Mouse (Mus musculus) mammary gland, adult 2 months (tissue): ENCODE measurements around the gene Hist1h3i. TPM values are rescaled to one million over a fixed set of nuclear protein-coding genes. Genes with fewer than 3 reads are reported as not detected.

Source experiments
- polyA plus RNA-seq: library from polyadenylated mRNA; depleted of rRNA; stranded (reverse); fragments of >200 nt; gene quantifications from 2 replicates; pipeline ENCODE4 v1.2.3, GENCODE M21; 2012; ENCODE audit warnings: low replicate concordance; rRNA removed

Hist1h3i gene
- polyA plus RNA-seq, result 9.6 and 20.0 TPM in 2 replicates

GRCm38 (mm10) chr13:21783255-21783617 lies at the start of gene Hist1h3i:
TSS of gene Hist1h3i (minus strand) at chr13:21783370.

GRCm38 (mm10) chr13:21831418-21832394 lies 48.5 kb upstream of the Hist1h3i start, which contains the start of gene Hist1h4n:
TSS of gene Hist1h4n (minus strand) at chr13:21832196.

GRCm38 (mm10) chr13:21811539-21811938 lies 28.4 kb upstream of the Hist1h3i start, which contains the start of gene Hist1h4m:
TSS of gene Hist1h4m (plus strand) at chr13:21811746.

GRCm38 (mm10) chr13:21810073-21810472 lies 26.9 kb upstream of the Hist1h3i start, which contains the start of the genes Hist1h2bq and Hist1h2ao:
TSS of gene Hist1h2bq (minus strand) at chr13:21810197.
TSS of gene Hist1h2ao (plus strand) at chr13:21810465.

GRCm38 (mm10) chr13:21786899-21787629 lies 3.9 kb upstream of the Hist1h3i start, which contains the start of the genes Hist1h2an and Hist1h2bp:
TSS of gene Hist1h2an (minus strand) at chr13:21787218.
TSS of gene Hist1h2bp (plus strand) at chr13:21787461.

GRCm38 (mm10) chr13:21779767-21780731 lies 3.1 kb downstream of the Hist1h3i start, which contains the start of gene Hist1h1b:
TSS of gene Hist1h1b (minus strand) at chr13:21780625.

GRCm38 (mm10) chr13:21753524-21754285 lies 29.5 kb downstream of the Hist1h3i start, which contains the start of the genes Hist1h2ak and Hist1h2bn:
TSS of gene Hist1h2ak (minus strand) at chr13:21753827.
TSS of gene Hist1h2bn (plus strand) at chr13:21754123.

GRCm38 (mm10) chr13:21750159-21751017 lies 32.8 kb downstream of the Hist1h3i start, which contains the start of gene Hist1h4k:
TSS of gene Hist1h4k (minus strand) at chr13:21750505.

GRCm38 (mm10) chr13:21734906-21735767 lies 48.0 kb downstream of the Hist1h3i start, which contains the start of gene Hist1h4j:
TSS of gene Hist1h4j (plus strand) at chr13:21735064.

Other genes starting within 250 kb of the Hist1h3i start
- gene Olfr1366, start 240.6 kb downstream of the Hist1h3i start, polyA plus RNA-seq, result not detected in 2 replicates
- not detected in 2 replicates for gene Olfr1535, start 223.5 kb downstream of the Hist1h3i start, polyA plus RNA-seq
- gene Olfr1364, start 201.6 kb downstream of the Hist1h3i start, polyA plus RNA-seq, result not detected in 2 replicates
- 0.03 and 0.04 TPM in 2 replicates for gene Olfr1362, start 169.3 kb downstream of the Hist1h3i start, polyA plus RNA-seq
- gene Olfr11, start 140.9 kb downstream of the Hist1h3i start, polyA plus RNA-seq, result 0.03 TPM in 1 of 2 replicates, not detected in the other
- gene Olfr1361, start 120.0 kb downstream of the Hist1h3i start, polyA plus RNA-seq, result not detected in 2 replicates
- gene Olfr1360, start 106.0 kb downstream of the Hist1h3i start, polyA plus RNA-seq, result not detected in 2 replicates
- not detected in 2 replicates for gene Olfr1359, start 85.3 kb downstream of the Hist1h3i start, polyA plus RNA-seq
- gene Hist1h2bl, start 67.2 kb downstream of the Hist1h3i start, polyA plus RNA-seq, result 1.7 and 11.3 TPM in 2 replicates
- 2.7 and 18.5 TPM in 2 replicates for gene Hist1h2ai, start 66.9 kb downstream of the Hist1h3i start, polyA plus RNA-seq
- 6.1 and 31.9 TPM in 2 replicates for gene Hist1h3h, start 65.7 kb downstream of the Hist1h3i start, polyA plus RNA-seq
- 1.3 and 2.3 TPM in 2 replicates for gene Hist1h2bm, start 61.3 kb downstream of the Hist1h3i start, polyA plus RNA-seq
- gene Hist1h4j, start 48.3 kb downstream of the Hist1h3i start, polyA plus RNA-seq, result 1.0 and 2.4 TPM in 2 replicates
- gene Hist1h4k, start 32.9 kb downstream of the Hist1h3i start, polyA plus RNA-seq, result 2.8 and 15.5 TPM in 2 replicates
- 3.4 and 19.7 TPM in 2 replicates for gene Hist1h2ak, start 29.5 kb downstream of the Hist1h3i start, polyA plus RNA-seq
- gene Hist1h2bn, start 29.2 kb downstream of the Hist1h3i start, polyA plus RNA-seq, result 2.6 and 14.3 TPM in 2 replicates
- gene Hist1h1b, start 2.7 kb downstream of the Hist1h3i start, polyA plus RNA-seq, result 0.23 and 0.54 TPM in 2 replicates
- gene Hist1h2an, start 3.8 kb upstream of the Hist1h3i start, polyA plus RNA-seq, result 1.3 and 17.7 TPM in 2 replicates
- gene Hist1h2bp, start 4.1 kb upstream of the Hist1h3i start, polyA plus RNA-seq, result 1.1 and 1.5 TPM in 2 replicates
- 22.4 and 30.9 TPM in 2 replicates for gene Hist1h2bq, start 26.8 kb upstream of the Hist1h3i start, polyA plus RNA-seq
- not detected in 2 replicates for gene Hist1h2ao, start 27.1 kb upstream of the Hist1h3i start, polyA plus RNA-seq
- not detected in 2 replicates for gene Hist1h4m, start 28.4 kb upstream of the Hist1h3i start, polyA plus RNA-seq
- 4.9 and 22.8 TPM in 2 replicates for gene Hist1h4n, start 48.8 kb upstream of the Hist1h3i start, polyA plus RNA-seq
- gene Hist1h2ap, start 50.1 kb upstream of the Hist1h3i start, polyA plus RNA-seq, result 38.2 and 359 TPM in 2 replicates
- 19.9 and 27.5 TPM in 2 replicates for gene Hist1h2br, start 50.4 kb upstream of the Hist1h3i start, polyA plus RNA-seq
- 0.29 and 0.80 TPM in 2 replicates for gene Zfp184, start 161.7 kb upstream of the Hist1h3i start, polyA plus RNA-seq
- gene Pom121l2, start 197.8 kb upstream of the Hist1h3i start, polyA plus RNA-seq, result not detected in 2 replicates
- 1.7 and 2.8 TPM in 2 replicates for gene Prss16, start 226.4 kb upstream of the Hist1h3i start, polyA plus RNA-seq